Mouse (Mus musculus) cerebellum, adult 2 months (tissue): ENCODE measurements around the gene Slc12a1.

Source experiments
- CTCF ChIP-seq: fragments of 200-500 bp; IDR thresholded peaks from 2 replicates; pipeline ENCODE4 v1.5.1; 2011; ENCODE audit warnings: low read depth, mild to moderate bottlenecking, control low read depth, low read length, moderate library complexity, borderline replicate concordance; ENCODE audit not compliant: insufficient read depth
- POLR2A ChIP-seq: fragments of 200-500 bp; IDR thresholded peaks from 2 replicates; pipeline ENCODE4 v1.6.1; 2011; ENCODE audit warnings: low read length, control low read depth, borderline replicate concordance; ENCODE audit not compliant: insufficient read depth

DNA sequence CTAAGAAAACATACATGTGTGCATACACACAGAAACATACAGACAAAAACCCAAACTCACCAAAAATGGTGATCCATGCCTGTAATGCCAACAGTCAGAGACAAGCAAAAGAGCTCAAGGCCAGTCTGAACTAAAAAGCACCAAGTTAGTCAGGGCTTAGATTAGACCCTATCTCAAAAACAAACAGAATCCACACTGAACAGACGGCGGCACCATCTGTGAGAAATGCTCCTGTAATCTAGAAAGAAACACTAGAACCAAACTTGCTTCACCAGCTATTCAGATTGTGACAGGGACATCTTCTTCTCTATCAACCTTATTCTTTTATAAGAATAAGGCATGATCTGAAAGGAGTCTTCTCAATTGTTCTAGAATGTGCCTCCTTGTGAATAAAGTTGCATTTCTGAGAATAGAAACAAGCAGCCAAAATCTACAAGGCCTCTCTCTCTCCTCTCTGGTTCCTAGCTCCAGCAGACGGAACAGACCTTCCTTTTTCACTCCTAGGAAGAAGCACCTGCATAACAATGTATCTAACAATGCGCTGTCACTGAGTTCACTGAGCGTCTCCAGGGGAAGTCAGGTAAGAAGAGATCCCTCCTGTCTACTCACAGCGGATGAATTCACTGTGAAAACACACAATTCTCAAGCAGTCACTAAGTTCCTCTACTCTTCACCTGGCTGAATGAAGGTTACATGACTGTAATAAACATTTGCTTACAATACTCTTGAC is 32.8 kb upstream of the Slc12a1 start:
- TF ChIP-seq CTCF (no peak), POLR2A (no peak)
